Mouse (Mus musculus): Measurements from ENCODE around the gene Zmynd10. TPM values are rescaled to one million over a fixed set of nuclear protein-coding genes. Genes with fewer than 3 reads are reported as not detected.
"Not testable (repeated sequence)": the region's sequence is repeated elsewhere in the genome, so short reads cannot be mapped to it uniquely, and the experiment has no call there.

Zmynd10 gene
- total RNA-seq, 2 experiments from 2014 or later: 3.9 to 4.7 TPM

- peak; percentile 38 for DNase-seq
- intact Hi-C loops (cut with DNase I): no loop called here
Measured at GRCm38 (mm10) chr9:107553541-107554318, 6.6 kb downstream of the Zmynd10 start.

GRCm38 (mm10) chr9:107554319-107554825 is 7.3 kb downstream of the Zmynd10 start:
- peak; percentile 98 for DNase-seq
- intact Hi-C loops (cut with DNase I): no loop called here

GRCm38 (mm10) chr9:107555031-107555457 is 7.9 kb downstream of the Zmynd10 start:
- intact Hi-C loops (cut with DNase I): no loop called here
- DNase-seq: peak; percentile 45

DNA sequence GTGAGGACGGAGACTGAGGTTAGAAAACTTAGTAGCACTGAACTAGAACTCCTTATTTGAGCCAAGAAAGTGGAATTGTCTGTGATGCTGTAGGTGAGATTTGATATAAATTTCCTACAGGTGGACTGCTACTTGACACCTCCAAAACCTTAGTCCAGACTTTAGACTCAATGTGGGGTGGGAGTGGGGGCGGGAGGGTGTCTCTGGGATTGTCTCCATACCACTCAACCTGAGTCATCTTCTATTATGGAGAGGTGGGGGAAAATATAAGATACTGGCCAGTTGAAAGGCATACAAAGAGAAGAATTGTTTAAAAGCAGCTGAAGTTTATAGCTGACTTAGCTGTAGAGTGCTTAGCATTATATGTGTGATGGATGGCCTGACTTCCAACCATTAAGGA is 8.6 kb downstream of the Zmynd10 start:
- intact Hi-C loops (cut with DNase I): no loop called here
- no peak for DNase-seq

GRCm38 (mm10) chr9:107556346-107556745 is 9.2 kb downstream of the Zmynd10 start:
- intact Hi-C loops (cut with DNase I): no loop called here
- no peak for DNase-seq

DNA sequence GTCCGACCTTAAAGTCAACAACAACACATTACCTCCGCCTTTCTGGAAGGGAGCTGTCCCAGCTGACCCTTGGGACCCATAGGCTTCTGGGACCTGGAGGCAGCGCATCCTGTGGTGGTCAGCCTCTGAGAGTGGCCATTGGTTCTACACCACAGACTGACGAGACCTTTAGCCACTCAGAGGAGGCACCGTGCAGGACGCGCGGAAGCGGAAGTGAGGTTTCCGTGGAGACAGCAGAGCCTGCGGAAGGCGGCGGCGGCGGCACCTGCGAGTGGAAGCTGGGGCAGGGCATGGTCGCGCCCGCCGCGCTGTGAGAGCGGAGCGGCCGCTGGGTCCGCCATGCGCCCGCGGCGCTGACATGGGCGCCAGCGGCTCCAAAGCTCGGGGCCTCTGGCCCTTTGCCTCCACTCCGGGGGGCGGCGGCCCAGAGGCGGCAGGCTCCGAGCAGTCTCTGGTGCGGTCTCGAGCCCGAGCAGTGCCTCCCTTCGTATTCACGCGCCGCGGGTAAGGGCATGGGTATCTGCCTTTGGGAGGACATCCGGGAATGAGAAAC is 16.0 kb downstream of the Zmynd10 start, which contains the start of gene Tusc2:
Gene Tusc2, plus strand, starts transcription at position 227 of the 553 bp plus-strand sequence.
- peak; percentile 92 for DNase-seq
- intact Hi-C loops (cut with DNase I): no loop called here

GRCm38 (mm10) chr9:107565556-107565955 is 18.5 kb downstream of the Zmynd10 start:
- intact Hi-C loops (cut with DNase I); DNase-seq: not testable (repeated sequence)

DNA sequence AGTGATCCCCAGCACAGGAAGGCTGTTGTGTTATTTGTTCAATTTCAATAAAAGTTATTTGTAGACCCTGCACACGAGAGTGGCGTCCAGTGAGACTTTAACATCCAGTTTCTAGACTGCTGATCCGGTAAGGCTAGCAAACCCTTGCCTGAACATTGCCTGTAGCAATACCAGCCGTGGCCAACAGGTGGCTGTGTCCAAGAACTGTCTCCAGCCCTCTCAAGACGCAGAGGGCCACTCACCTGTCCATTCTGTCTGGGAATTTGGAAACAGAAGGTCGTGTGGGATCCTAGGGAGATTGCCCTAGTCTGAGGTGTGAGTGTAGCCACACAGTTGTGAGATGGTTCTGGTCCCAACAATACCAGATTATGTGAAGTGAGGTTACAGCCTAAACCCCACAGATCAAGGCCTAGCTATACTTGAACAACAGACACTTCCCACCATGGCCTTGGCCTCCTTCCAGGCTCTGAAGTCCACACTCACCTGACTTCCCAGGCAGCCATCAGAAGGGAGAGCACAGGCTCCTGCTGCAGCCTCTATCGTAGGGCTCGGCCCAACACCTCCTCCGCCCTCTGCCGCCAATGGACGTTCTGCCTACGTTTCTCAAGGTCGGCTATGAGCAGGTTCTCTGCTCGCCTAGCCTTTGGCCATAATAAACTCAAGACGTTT is 19.1 kb downstream of the Zmynd10 start:
- intact Hi-C loops (cut with DNase I): no loop called here
- peak; percentile 79 for DNase-seq

- intact Hi-C loops (cut with DNase I): no loop called here
- no peak for DNase-seq
Measured at GRCm38 (mm10) chr9:107566855-107567254, 19.8 kb downstream of the Zmynd10 start.

GRCm38 (mm10) chr9:107567702-107568319 is 20.7 kb downstream of the Zmynd10 start, which contains the start of gene Hyal2:
Hyal2 (plus strand) TSS chr9:107567945.
- intact Hi-C loops (cut with DNase I): no loop called here

DNA sequence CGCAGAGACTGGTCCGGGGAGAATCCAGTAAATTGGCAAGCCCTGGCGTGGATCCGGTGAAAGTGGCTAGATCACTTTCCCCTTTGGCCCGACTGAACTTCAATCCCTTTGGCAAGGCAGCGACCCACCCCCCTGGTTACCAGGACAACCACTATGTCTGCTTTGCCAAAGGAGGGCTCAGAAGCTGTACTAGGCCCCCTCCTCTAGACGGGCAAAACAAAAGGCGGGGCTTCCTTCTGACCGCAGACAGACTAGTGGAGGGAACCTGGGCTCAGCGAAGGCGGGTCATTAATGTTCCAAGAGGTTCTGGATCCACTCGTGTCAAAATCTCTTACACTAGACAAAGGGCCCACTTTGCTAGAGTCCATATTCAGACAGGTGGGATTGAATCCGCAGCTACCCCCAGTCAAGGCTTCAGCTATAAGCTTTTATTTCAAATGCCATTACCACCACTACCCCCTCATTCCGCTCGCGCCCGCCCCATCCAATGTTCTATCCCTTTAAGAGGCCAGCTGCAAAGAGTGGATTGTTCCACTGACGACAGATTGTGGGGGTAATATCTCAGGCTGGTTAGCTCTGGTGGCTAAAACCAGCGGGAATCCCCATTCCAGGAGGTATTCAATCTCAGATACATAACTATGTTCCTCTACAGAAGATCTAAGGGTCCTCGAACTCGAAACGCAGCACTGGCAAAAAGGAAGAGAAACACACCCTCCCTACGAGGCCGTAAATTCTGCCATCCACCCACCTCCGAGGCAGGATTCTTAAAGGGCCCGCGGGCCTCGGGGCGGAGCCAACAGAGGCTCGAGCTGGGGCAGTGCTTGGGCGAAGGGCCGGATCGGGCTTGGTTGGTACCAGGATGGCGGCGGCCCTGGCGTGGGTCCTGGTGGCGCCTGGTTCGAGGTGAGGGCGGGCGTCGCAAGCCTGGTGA is 21.5 kb downstream of the Zmynd10 start:
- DNase-seq: peak; percentile 89
- intact Hi-C loops (cut with DNase I): no loop called here

More at GRCm38 (mm10) chr9:107567702-107568319, 20.7 kb downstream of the Zmynd10 start, which contains the start of gene Hyal2:
- no peak for DNase-seq

DNA sequence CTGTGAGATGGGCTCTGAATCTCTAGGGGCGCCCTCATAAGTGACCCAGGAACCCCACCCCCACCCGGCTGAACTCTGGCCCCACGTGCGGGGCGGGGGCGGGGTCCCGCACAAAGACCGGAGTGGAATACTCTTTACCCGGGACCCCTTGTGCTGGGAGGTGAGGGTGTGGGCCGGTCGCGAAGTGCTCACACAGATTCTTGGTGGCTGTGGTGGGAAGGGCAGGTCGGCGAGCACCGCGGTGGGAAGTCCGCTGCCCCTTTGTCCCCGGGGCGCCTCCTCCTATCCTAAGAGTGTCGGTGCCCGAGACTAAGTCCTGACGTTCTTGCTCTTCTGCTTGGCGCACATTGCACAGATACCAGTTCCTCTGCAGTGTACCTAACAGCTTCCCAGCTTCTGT is 22.2 kb downstream of the Zmynd10 start:
- intact Hi-C loops (cut with DNase I): no loop called here
- no peak for DNase-seq

DNA sequence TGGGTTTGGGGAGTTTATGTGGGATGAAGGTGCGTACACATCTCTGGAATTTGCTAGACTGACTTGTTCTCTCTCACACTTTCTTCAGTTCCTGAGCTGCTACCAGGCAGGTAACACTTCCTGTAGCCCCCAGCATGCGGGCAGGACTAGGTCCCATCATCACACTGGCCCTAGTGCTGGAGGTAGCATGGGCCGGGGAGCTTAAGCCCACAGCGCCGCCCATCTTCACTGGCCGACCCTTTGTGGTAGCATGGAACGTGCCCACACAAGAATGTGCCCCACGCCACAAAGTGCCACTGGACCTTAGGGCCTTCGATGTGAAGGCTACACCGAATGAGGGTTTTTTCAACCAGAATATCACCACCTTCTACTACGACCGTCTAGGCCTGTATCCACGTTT is 22.9 kb downstream of the Zmynd10 start:
- intact Hi-C loops (cut with DNase I): no loop called here
- DNase-seq: no peak

- DNase-seq: no peak
- intact Hi-C loops (cut with DNase I): no loop called here
Measured at GRCm38 (mm10) chr9:107570845-107571244, 23.7 kb downstream of the Zmynd10 start.

GRCm38 (mm10) chr9:107571534-107572326 is 24.6 kb downstream of the Zmynd10 start:
- no peak for DNase-seq
- intact Hi-C loops (cut with DNase I): no loop called here

DNA sequence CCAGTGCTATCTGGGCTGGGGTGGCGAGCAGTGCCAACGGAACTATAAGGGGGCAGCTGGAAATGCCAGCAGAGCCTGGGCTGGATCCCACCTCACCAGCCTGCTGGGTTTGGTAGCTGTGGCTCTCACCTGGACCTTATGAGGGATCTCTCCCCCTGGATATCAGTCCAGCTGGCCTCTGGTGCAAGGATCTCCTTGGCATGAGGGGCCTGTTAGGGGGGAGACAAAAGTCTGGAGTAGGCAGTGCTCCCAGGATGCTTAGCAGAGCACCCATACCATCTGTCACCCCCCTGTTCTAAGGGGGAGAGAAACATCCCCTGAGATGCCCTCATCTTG is 25.2 kb downstream of the Zmynd10 start:
- intact Hi-C loops (cut with DNase I): no loop called here
- no peak for DNase-seq

DNA sequence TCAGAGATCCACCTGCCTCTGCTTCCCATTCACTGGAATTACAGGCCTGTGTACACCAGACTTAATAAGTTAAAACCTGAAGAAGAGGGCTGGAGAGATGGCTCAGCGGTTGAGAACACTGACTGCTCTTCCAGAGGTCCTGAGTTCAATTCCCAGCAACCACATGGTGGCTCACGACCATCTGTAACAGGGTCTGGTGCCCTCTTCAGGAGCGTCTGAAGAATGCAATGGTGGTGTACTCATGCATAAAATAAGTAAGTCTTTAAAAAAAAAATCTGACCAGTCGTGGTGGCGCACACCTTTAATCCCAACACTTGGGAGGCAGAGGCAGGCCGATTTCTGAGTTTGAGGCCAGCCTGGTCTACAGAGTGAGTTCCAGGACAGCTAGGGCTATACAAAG is 26.7 kb downstream of the Zmynd10 start:
- DNase-seq; intact Hi-C loops (cut with DNase I): not testable (repeated sequence)

DNA sequence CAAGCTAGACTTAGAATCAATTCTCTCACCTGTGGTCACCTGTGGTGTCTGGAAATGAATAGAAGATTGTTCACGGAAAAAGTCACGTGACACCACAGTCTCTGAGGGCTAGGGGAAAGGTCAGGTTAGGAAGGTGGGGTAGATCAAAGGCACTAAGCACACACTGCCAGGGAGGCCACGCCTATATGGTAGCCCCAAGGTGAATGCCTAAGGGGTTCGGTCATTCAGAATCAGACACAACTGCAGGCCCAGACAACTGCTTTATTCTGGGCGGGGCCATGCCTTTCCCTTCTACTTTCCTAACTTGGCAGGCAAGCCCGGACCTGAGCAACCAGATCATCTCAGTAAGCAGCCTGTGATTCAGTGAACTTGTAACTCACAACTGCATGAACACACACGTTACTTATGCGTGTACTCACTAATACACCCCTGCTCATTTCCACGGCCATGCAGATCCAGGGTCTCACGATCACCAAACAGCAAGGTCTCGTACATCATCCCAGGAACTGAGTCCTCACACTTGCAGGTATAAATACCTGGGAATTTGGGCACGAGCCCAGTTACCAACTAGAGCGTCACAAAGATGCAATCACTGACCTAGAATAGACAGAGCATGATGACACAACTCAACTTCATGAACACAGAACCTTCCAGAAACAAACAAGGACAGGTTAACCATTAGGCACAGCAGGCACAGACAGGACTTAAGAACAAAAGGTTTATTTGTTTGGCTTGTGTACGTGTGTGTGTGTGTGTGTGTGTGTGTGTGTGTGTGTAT is 28.7 kb downstream of the Zmynd10 start:
- no peak for DNase-seq
- intact Hi-C loops (cut with DNase I): no loop called here
